Mouse (Mus musculus) C2C12 (cell line): Measurements from ENCODE around the gene Rad50. TPM values are rescaled to one million over a fixed set of nuclear protein-coding genes. Genes with fewer than 3 reads are reported as not detected.

ENCODE experiments used
- H3K27me3 ChIP-seq: one replicate; pipeline ENCODE4 v1.6.1; 2011; ENCODE audit not compliant: control insufficient read depth, insufficient read depth, insufficient read length
- H3K36me3 ChIP-seq: one replicate; pipeline ENCODE4 v1.6.1; 2011; ENCODE audit not compliant: control insufficient read depth, insufficient read depth
- H3K4me3 ChIP-seq: one replicate; pipeline ENCODE4 v1.5.1; 2011; ENCODE audit warnings: mild to moderate bottlenecking, control low read depth; ENCODE audit not compliant: poor library complexity, insufficient read depth, severe bottlenecking
- H3K79me2 ChIP-seq: one replicate; pipeline ENCODE4 v1.6.1; 2011; ENCODE audit not compliant: control insufficient read depth, insufficient read depth
- H3K79me3 ChIP-seq: one replicate; pipeline ENCODE4 v1.6.1; 2011; ENCODE audit warnings: low read depth, control low read depth
- H3ac ChIP-seq: one replicate; pipeline ENCODE3; 2011; ENCODE audit warnings: low read depth; ENCODE audit not compliant: control insufficient read depth, insufficient read length
- CEBPB ChIP-seq: IDR thresholded peaks from one replicate; pipeline ENCODE4 v1.6.1; 2011; ENCODE audit warnings: low read depth, mild to moderate bottlenecking, control low read depth, moderate library complexity
- CTCF ChIP-seq: IDR thresholded peaks from one replicate; pipeline ENCODE4 v1.5.1; 2011; ENCODE audit not compliant: control insufficient read depth, insufficient read depth, insufficient read length
- FOSL1 ChIP-seq: IDR thresholded peaks from one replicate; pipeline ENCODE4 v1.8.0; 2011; ENCODE audit warnings: mild to moderate bottlenecking, low read length; ENCODE audit not compliant: poor library complexity, insufficient read depth, severe bottlenecking
- MAX ChIP-seq: IDR thresholded peaks from one replicate; pipeline ENCODE4 v1.6.1; 2011; ENCODE audit warnings: mild to moderate bottlenecking, control low read depth
- MYOD1 ChIP-seq: IDR thresholded peaks from one replicate; pipeline ENCODE4 v1.6.1; 2011; ENCODE audit warnings: low read depth; ENCODE audit not compliant: control insufficient read depth, insufficient read length
- MYOG ChIP-seq: IDR thresholded peaks from one replicate; pipeline ENCODE4 v1.6.1; 2011; ENCODE audit not compliant: control insufficient read depth, insufficient read length; ENCODE audit errors: extremely low read depth
- USF1 ChIP-seq: IDR thresholded peaks from one replicate; pipeline ENCODE4 v1.6.1; 2011; ENCODE audit warnings: low read depth, mild to moderate bottlenecking, control low read depth, moderate library complexity
- polyA plus RNA-seq: library from polyadenylated mRNA; unstranded; fragments of >200 nt; fragmentation: generic; extraction: Trizol; gene quantifications from one replicate; pipeline ENCODE4 v1.2.1, GENCODE M21; 2012; ENCODE audit warnings: missing spikeins

Rad50 gene
- polyA plus RNA-seq, 1 experiment, result 7.9 TPM

GRCm38 (mm10) chr11:53619428-53619827 is 87.7 kb downstream of the Rad50 start:
- no peak for TF ChIP-seq MYOG
- Histone ChIP-seq H3K79me3 (no peaks in the 10 kb centered on the region), H3K36me3 (no peaks in the 10 kb centered on the region), H3K4me3 (no peak overlapping the region), H3K27me3 (peaks cover 22% of the 10 kb centered on the region), H3K79me2 (no peaks in the 10 kb centered on the region), H3ac (no peak overlapping the region)

- Histone ChIP-seq H3ac (no peak within 1 kb of the TSS), H3K79me3 (no peaks in the 10 kb centered on the region), H3K79me2 (no peaks in the 10 kb centered on the region), H3K27me3 (peaks cover 22% of the 10 kb centered on the region), H3K36me3 (no peaks in the 10 kb centered on the region), H3K4me3 (no peak within 1 kb of the TSS)
- TF ChIP-seq FOSL1, result no peak
- TF ChIP-seq CEBPB, result no peak
- TF ChIP-seq MAX, result no peak
- no peak for TF ChIP-seq CTCF
- no peak for TF ChIP-seq MYOG
- no peak for TF ChIP-seq MYOD1
- TF ChIP-seq USF1, result no peak
These were observed 88.4 kb downstream of the Rad50 start, which contains the start of gene Il4 for GRCm38 (mm10) chr11:53618619-53619198. Gene Il4 (minus strand): TSS chr11:53618669.

GRCm38 (mm10) chr11:53617562-53618109 is 89.5 kb downstream of the Rad50 start:
- no peaks in the 10 kb centered on the region for H3K36me3 ChIP-seq
- H3K79me3 ChIP-seq, result no peaks in the 10 kb centered on the region
- no peak overlapping the region for H3ac ChIP-seq
- H3K27me3 ChIP-seq, result peaks cover 22% of the 10 kb centered on the region
- TF ChIP-seq MYOG (no peak), MAX (no peak), CTCF (no peak), USF1 (no peak), MYOD1 (no peak), CEBPB (no peak)
- no peak overlapping the region for H3K4me3 ChIP-seq
- H3K79me2 ChIP-seq, result no peaks in the 10 kb centered on the region

GRCm38 (mm10) chr11:53616748-53617558 is 90.2 kb downstream of the Rad50 start:
- H3K36me3 ChIP-seq, result no peaks in the 10 kb centered on the region
- H3ac ChIP-seq, result no peak overlapping the region
- H3K4me3 ChIP-seq, result no peak overlapping the region
- H3K79me3 ChIP-seq, result no peaks in the 10 kb centered on the region
- TF ChIP-seq MAX (no peak), MYOG (no peak), CTCF (no peak), CEBPB (no peak), FOSL1 (no peak), USF1 (no peak), MYOD1 (no peak)
- peaks cover 22% of the 10 kb centered on the region for H3K27me3 ChIP-seq
- H3K79me2 ChIP-seq, result no peaks in the 10 kb centered on the region

- H3ac ChIP-seq, result no peak overlapping the region
- H3K27me3 ChIP-seq, result peaks cover 22% of the 10 kb centered on the region
- no peak for TF ChIP-seq MYOD1
- TF ChIP-seq MYOG, result no peak
- no peak for TF ChIP-seq CTCF
- TF ChIP-seq USF1, result no peak
- no peak for TF ChIP-seq CEBPB
- no peak for TF ChIP-seq FOSL1
- TF ChIP-seq MAX, result no peak
- H3K4me3 ChIP-seq, result no peak overlapping the region
- H3K79me2 ChIP-seq, result no peaks in the 10 kb centered on the region
- no peaks in the 10 kb centered on the region for H3K36me3 ChIP-seq
- no peaks in the 10 kb centered on the region for H3K79me3 ChIP-seq
These were observed 91.5 kb downstream of the Rad50 start for GRCm38 (mm10) chr11:53615575-53615974.

- TF ChIP-seq FOSL1 (no peak), MYOG (no peak), MYOD1 (no peak), CEBPB (no peak), CTCF (no peak), MAX (no peak), USF1 (no peak)
- Histone ChIP-seq H3ac (no peak overlapping the region), H3K27me3 (peaks cover 22% of the 10 kb centered on the region), H3K36me3 (no peaks in the 10 kb centered on the region), H3K79me3 (no peaks in the 10 kb centered on the region), H3K4me3 (no peak overlapping the region), H3K79me2 (no peaks in the 10 kb centered on the region)
These were observed 91.9 kb downstream of the Rad50 start for GRCm38 (mm10) chr11:53615172-53615571.
